Mouse (Mus musculus) limb, embryonic 12.5 days (tissue): ENCODE results near the gene Mff. TPM values are rescaled to one million over a fixed set of nuclear protein-coding genes. Genes with fewer than 3 reads are reported as not detected.

Experiments used
- ATAC-seq: fragments of 200-750 bp; cut with Nextera tagmentation; 2 replicates; pipeline ENCODE4 v1.8.0; 2017; ENCODE audit warnings: low read depth, moderate TSS enrichment; ENCODE audit not compliant: insufficient number of reproducible peaks, insufficient read depth, low FRiP score, low TSS enrichment
- H3K27ac ChIP-seq: fragments of 300-500 bp; sonication (generic); 2 replicates; pipeline ENCODE4 v1.5.1; 2016; ENCODE audit warnings: mild to moderate bottlenecking, moderate library complexity
- H3K27me3 ChIP-seq: fragments of 300-500 bp; sonication (generic); 2 replicates; pipeline ENCODE4 v1.6.1; 2016; ENCODE audit warnings: mild to moderate bottlenecking, moderate library complexity
- H3K36me3 ChIP-seq: fragments of 300-500 bp; sonication (generic); 2 replicates; pipeline ENCODE4 v1.6.1; 2016; ENCODE audit warnings: mild to moderate bottlenecking, moderate library complexity
- H3K4me1 ChIP-seq: fragments of 300-500 bp; sonication (generic); replicated peaks from 2 replicates; pipeline ENCODE4 v1.6.1; 2016
- H3K4me2 ChIP-seq: fragments of 300-500 bp; sonication (generic); 2 replicates; pipeline ENCODE4 v1.6.1; 2016; ENCODE audit warnings: mild to moderate bottlenecking, moderate library complexity
- H3K4me3 ChIP-seq: fragments of 300-500 bp; sonication (generic); replicated peaks from 2 replicates; pipeline ENCODE4 v1.5.1; 2016; ENCODE audit warnings: mild to moderate bottlenecking
- H3K9ac ChIP-seq: fragments of 300-500 bp; sonication (generic); replicated peaks from 2 replicates; pipeline ENCODE4 v1.6.1; 2016; ENCODE audit warnings: mild to moderate bottlenecking, moderate library complexity
- H3K9me3 ChIP-seq: fragments of 300-500 bp; sonication (generic); 2 replicates; pipeline ENCODE4 v1.6.1; 2016; ENCODE audit warnings: mild to moderate bottlenecking, moderate library complexity
- WGBS: fragments of 180-500 bp; shearing (Covaris S2); methylation state at CpG from one replicate; pipeline ENCODE4 v1.1.7; 2016; 5-methylcytosine and 5-hydroxymethylcytosine counted together
- polyA plus RNA-seq: library from polyadenylated mRNA; unstranded; fragments of >200 nt; fragmentation: Nextera tagmentation; extraction: Ambion mirVana; gene quantifications from 2 replicates; pipeline ENCODE4 v1.2.1, GENCODE M21; 2016

Mff gene
- polyA plus RNA-seq = 210 and 228 TPM in 2 replicates

DNA sequence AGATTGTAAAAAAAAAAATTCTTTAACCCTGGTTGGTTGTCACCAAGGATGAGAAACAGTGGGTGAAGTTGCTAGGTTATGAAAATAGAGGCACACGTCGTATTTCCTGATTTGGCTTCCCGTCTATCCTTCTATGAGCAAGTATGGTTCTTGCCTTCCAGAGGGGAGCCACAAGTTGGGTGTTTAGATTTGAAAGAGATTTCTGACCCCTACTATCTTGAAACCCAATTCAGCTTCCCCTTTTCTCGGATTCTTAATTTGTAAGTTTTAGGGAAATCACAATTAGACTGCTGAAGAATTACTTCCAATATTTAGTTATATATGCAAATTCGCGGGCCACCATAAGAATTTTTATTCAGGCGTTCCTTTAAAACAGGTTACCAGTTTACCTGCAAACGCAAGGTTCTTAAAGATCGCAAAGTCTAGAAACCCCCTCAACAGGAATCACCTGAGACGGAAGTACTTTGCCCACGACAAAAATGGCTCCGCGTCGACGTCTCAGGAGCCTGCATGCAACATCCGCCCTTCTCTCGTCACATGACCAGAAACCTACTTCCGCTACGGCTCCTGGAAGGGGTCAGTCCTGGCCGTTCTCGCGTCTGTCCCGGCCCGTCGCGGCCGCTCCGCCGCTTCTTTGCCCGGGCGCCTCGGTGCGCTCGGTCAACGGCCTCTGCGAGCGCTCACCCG, at the start of gene Mff:
TSS of gene Mff (plus strand) at position 552 of the 687 bp plus-strand sequence.
- peak within 1 kb of the TSS; percentile 69; the same call in 1 of the 2 replicates for H3K27ac ChIP-seq
- WGBS = 10% methylated on average over 38 of the region's 38 CpGs

DNA sequence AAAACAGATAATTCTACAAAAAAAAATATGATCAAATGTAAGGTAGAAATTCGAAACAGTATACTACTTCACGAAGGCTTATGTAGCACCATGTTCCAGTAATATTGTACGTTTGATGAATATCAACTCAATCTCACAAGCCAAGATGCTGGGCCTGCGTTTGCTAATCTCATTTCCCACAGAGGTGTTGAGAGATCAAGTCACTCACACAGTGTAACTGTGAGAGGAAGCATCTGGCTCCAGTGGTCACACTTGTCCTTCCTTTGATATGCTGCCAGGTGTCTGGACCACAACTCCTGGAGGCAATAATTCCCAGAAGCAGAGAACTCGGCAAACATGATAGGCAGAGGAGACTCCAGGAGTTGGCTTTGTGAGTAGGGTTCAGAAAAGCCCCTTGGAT, 38.4 kb upstream of the Mff start:
- no peak overlapping the region for H3K4me2 ChIP-seq
- no peaks in the 10 kb centered on the region for H3K36me3 ChIP-seq
- WGBS = 74% methylated on average over 5 of the region's 5 CpGs
- no peak overlapping the region for H3K9ac ChIP-seq
- no peak overlapping the region for H3K27ac ChIP-seq
- H3K4me3 ChIP-seq = no peak overlapping the region
- no peaks in the 10 kb centered on the region for H3K27me3 ChIP-seq
- ATAC-seq = no peak
- H3K4me1 ChIP-seq = no peaks in the 10 kb centered on the region
- H3K9me3 ChIP-seq = no peaks in the 10 kb centered on the region

More for the DNA sequence above, at the start of gene Mff:
- peak; percentile 98 for ATAC-seq
- H3K27me3 ChIP-seq = no peaks in the 10 kb centered on the region
- peak within 1 kb of the TSS; percentile 94 for H3K9ac ChIP-seq
- H3K4me1 ChIP-seq = peaks cover 8% of the 10 kb centered on the region
- H3K4me2 ChIP-seq = peak within 1 kb of the TSS; percentile 90
- H3K4me3 ChIP-seq = peak within 1 kb of the TSS; percentile 82
- no peaks in the 10 kb centered on the region for H3K9me3 ChIP-seq
- peaks cover 15% of the 10 kb centered on the region for H3K36me3 ChIP-seq

DNA sequence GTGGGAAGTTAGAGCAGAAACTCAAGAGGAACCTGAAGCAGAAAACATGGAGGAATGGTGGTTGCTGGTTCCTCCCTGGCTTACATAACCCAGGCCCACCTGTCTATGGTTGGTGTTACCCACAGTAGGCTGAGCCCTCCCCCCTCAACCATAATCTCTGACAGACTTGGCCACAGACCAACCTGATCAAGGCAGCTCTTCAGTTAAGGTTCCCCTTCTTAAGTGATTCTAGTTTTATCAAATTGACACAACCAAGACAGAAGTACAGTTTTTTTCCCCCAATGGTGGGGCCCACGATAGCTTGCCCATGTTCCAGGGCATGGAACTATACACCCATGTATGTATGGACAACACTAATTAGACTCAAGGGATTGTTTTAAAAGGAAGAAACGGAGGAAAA, 37.8 kb upstream of the Mff start:
- no peaks in the 10 kb centered on the region for H3K27me3 ChIP-seq
- H3K9me3 ChIP-seq = no peaks in the 10 kb centered on the region
- H3K36me3 ChIP-seq = no peaks in the 10 kb centered on the region
- no peak overlapping the region for H3K4me2 ChIP-seq
- ATAC-seq = no peak
- no peaks in the 10 kb centered on the region for H3K4me1 ChIP-seq
- H3K4me3 ChIP-seq = no peak overlapping the region
- WGBS = 82% methylated on average over 2 of the region's 2 CpGs
- H3K9ac ChIP-seq = no peak overlapping the region
- no peak overlapping the region for H3K27ac ChIP-seq

DNA sequence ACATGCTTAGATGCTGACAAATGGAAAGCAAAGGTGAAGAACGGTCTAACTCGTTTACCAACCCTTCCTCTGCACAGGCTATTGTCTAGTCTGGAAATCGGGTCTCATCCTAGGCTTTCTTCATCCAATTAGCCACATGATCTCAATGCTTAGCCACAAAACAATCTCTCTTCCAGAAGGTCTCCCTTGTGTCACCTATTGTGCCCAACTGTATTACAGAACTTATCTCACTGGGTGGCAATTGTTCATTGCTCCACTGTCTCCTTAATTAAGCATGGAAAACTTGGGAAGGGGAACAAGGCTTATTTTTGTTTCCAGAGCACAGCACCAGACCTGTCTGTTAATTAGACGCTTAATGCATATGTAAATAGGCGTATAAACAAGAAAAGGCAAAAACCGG, 36.8 kb upstream of the Mff start:
- Histone ChIP-seq H3K27ac (no peak overlapping the region), H3K4me2 (no peak overlapping the region), H3K9ac (no peak overlapping the region), H3K4me3 (no peak overlapping the region), H3K4me1 (no peaks in the 10 kb centered on the region), H3K27me3 (no peaks in the 10 kb centered on the region), H3K36me3 (no peaks in the 10 kb centered on the region), H3K9me3 (no peaks in the 10 kb centered on the region)
- no peak for ATAC-seq
- 87% methylated on average over 6 of the region's 6 CpGs for WGBS

DNA sequence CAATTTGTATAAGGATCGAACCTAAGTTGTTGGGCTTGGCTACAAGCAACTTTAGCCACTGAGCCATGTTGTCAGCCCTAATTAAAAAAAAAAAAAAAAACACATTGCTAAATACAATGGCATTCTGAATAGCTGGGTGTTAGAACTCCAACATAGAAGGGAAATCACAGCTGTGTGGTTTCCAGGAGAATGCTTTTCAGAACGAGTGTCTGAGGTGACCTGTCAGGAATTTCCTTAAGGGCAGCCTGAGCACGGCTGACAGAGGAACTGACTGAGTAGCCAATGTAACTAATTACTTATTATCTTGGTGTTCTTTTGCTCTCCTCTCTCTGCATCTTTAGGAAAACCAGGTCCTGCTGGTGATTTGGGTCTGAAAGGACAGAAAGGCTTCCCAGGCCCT, 28.8 kb upstream of the Mff start:
- Histone ChIP-seq H3K27me3 (no peaks in the 10 kb centered on the region), H3K9ac (no peak overlapping the region), H3K36me3 (no peaks in the 10 kb centered on the region), H3K4me3 (no peak overlapping the region), H3K9me3 (no peaks in the 10 kb centered on the region), H3K4me2 (no peak overlapping the region), H3K4me1 (peaks cover 5% of the 10 kb centered on the region; the same call in 1 of the 2 replicates), H3K27ac (no peak overlapping the region)
- no peak for ATAC-seq
- WGBS = 61% methylated on average over 3 of the region's 3 CpGs

DNA sequence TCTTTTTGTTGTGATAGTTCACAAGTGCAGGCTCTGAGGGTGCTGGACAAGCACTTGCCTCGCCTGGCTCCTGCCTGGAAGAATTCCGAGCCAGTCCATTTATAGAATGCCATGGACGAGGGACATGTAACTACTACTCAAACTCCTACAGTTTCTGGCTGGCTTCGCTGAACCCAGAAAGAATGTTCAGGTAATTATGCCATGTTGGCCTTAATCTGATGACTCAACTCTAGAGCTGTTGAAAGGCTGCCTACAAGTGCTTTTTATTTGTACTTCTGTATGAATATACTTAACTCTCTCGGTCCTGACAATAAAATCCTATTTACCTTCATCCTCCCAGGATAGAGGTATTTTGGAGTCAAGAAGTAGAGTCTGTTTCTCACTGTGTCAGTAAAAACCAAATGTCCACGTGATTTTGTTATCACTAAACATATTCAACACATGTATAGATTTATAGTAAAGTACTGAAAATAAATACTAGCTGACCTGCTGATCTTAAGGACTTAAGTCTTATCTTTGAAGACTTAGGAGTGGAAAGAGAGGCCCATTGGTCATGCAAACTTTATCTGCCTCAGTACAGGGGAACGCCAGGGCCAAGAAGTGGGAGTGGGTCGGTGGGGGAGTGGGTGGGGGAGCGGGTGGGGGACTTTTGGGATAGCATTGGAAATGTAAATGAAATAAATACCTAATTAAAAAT, 6.7 kb upstream of the Mff start:
- peaks cover 6% of the 10 kb centered on the region; the same call in 1 of the 2 replicates for H3K27me3 ChIP-seq
- H3K4me1 ChIP-seq = no peaks in the 10 kb centered on the region

DNA sequence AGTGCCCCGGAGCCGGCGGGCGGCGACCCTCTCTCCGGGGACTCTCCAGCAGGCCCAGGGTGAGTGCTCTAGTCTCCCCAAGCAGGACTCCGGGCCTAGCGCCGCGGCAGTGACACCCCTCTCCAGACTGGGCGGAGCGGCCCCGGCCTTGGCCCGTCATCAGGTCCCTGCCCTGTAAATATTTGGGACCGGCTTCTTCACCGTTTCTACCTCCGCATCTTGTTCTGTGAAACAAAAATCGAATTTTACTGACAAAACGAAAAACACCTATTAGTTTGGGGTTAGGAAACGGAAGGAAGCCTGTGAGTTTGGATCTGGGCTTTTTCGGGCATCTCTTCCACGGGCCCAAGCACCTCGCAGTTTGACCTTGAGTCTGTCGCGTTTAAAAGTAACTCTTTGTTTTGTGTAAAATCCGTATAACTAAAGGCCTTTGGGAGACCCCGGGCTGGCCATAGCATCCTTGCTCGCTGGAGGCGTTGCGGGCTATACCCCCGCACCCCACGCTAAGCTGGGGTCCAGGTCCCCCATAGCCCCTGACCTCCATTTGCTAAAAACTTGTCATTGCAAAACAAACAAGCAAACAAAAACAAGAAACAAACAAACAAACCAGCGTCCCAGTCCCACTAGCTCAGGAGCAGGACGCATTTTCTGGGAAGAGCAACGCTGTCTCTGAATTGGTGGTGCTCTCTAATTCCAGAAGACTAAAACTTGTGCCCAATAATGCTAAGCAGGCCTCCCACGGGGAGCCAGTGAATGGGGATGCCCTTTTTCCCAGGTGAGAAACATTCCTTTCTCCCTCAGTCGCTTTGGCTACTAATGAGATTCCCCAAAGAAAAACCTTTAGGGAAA, 560 bp downstream of the Mff start:
- peak; percentile 97 for ATAC-seq
- Histone ChIP-seq H3K4me2 (peak overlapping the region; percentile 90), H3K36me3 (peaks cover 22% of the 10 kb centered on the region), H3K4me3 (peak overlapping the region; percentile 82), H3K27ac (peak overlapping the region; percentile 69; the same call in 1 of the 2 replicates), H3K9ac (peak overlapping the region; percentile 94), H3K4me1 (peaks cover 8% of the 10 kb centered on the region), H3K27me3 (no peaks in the 10 kb centered on the region), H3K9me3 (no peaks in the 10 kb centered on the region)
- 2% methylated on average over 37 of the region's 37 CpGs for WGBS

More for the DNA sequence above, 6.7 kb upstream of the Mff start:
- no peaks in the 10 kb centered on the region for H3K36me3 ChIP-seq
- 81% methylated on average over 9 of the region's 9 CpGs for WGBS
- H3K4me2 ChIP-seq = no peak overlapping the region
- ATAC-seq = no peak
- H3K9me3 ChIP-seq = no peaks in the 10 kb centered on the region
- no peak overlapping the region for H3K27ac ChIP-seq
- H3K9ac ChIP-seq = no peak overlapping the region
- no peak overlapping the region for H3K4me3 ChIP-seq

DNA sequence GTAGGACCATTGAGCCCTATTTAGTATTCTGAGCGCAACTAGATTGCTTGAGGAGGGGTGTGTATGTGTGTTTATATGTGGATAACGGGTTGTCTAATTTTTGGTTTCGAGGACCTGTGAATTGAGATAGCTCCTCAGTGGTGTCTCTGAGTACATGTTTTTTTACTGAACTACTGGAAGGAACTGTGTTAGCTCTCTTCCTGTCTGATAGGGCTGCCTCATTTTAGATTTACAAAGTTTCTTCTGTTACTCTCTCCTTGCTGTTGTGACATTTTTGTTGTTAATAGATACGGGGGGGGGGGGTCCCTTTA, 1.1 kb downstream of the Mff start:
- Histone ChIP-seq H3K27me3 (no peaks in the 10 kb centered on the region), H3K4me3 (peak overlapping the region; percentile 82), H3K9me3 (no peaks in the 10 kb centered on the region), H3K27ac (no peak overlapping the region), H3K36me3 (peaks cover 28% of the 10 kb centered on the region), H3K9ac (peak overlapping the region; percentile 94), H3K4me1 (peaks cover 8% of the 10 kb centered on the region), H3K4me2 (peak overlapping the region; percentile 90)
- ATAC-seq = no peak
- WGBS = 53% methylated on average over 4 of the region's 4 CpGs

DNA sequence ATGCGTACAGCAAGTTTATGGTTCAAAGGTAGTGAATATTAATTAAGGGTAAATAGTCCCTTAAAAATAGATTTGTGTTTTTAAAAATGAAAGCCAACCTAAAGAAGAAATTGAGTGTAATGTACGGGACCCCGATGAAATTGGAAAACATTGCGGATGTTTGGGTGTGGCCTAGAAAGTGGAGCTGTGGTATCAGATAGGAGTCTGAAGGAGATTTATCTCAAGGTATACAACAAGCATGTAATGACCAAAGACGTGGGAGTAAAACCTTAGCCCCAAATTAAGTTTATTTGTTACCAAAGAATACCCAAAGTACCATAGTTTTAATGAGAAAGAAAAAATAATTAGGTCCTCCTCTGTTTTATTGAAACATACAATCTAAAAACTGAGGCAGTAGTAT, 1.8 kb downstream of the Mff start:
- H3K4me3 ChIP-seq = no peak overlapping the region
- H3K27ac ChIP-seq = no peak overlapping the region
- no peak overlapping the region for H3K4me2 ChIP-seq
- no peak overlapping the region for H3K9ac ChIP-seq
- H3K4me1 ChIP-seq = peaks cover 8% of the 10 kb centered on the region
- WGBS = 90% methylated on average over 5 of the region's 5 CpGs
- H3K36me3 ChIP-seq = peaks cover 35% of the 10 kb centered on the region
- no peak for ATAC-seq
- no peaks in the 10 kb centered on the region for H3K9me3 ChIP-seq
- H3K27me3 ChIP-seq = no peaks in the 10 kb centered on the region

DNA sequence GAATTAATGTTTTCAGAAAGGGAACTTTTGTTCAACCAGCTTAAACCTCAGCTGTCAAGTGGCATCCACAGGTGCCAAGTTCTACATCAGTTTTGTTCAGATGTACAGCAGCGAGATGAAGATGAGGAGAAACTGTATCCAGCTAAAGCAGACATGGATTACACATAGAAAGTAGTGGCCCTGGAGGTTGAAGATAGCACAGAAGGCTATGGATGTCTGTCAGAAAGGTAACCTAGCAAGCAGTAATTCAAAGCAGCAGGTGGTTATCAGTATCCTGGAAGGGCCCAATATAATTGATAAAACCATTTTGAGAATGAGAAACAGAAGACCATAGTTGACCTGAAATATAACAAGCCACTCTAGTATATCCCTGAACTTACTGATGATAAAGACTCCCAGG, 8.7 kb downstream of the Mff start:
- Histone ChIP-seq H3K4me3 (no peak overlapping the region), H3K9me3 (no peaks in the 10 kb centered on the region), H3K9ac (no peak overlapping the region), H3K36me3 (peaks cover 90% of the 10 kb centered on the region), H3K27me3 (no peaks in the 10 kb centered on the region), H3K27ac (no peak overlapping the region), H3K4me1 (no peaks in the 10 kb centered on the region), H3K4me2 (no peak overlapping the region)
- 100% methylated on average over 1 of the region's 1 CpGs for WGBS
- no peak for ATAC-seq

DNA sequence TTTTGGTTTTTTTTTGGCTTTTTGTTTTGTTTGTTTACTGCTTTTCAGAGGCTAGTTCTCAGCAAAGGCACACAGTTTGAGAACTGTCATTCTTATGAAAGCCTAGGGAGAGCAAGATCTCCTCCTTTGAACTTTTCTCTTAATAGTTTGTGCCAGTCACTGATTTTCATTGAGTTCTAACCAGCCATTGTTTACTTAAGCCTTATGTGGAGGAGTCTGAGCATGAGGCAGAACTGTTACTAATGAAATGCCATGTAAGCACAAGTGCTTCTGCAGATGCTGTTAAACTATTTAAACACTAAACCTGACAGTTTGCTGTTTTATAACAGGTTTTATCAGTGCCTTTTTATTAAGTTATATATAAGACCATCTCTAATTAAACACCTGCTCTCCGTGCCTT, 13.4 kb downstream of the Mff start:
- no peaks in the 10 kb centered on the region for H3K4me1 ChIP-seq
- no peak overlapping the region for H3K4me3 ChIP-seq
- H3K4me2 ChIP-seq = no peak overlapping the region
- no peak overlapping the region for H3K27ac ChIP-seq
- whole genome bisulfite sequencing = 78% methylated on average over 1 of the region's 1 CpGs
- ATAC-seq = no peak
- H3K27me3 ChIP-seq = no peaks in the 10 kb centered on the region
- no peaks in the 10 kb centered on the region for H3K9me3 ChIP-seq
- no peak overlapping the region for H3K9ac ChIP-seq
- H3K36me3 ChIP-seq = peaks cover 67% of the 10 kb centered on the region
